Mouse (Mus musculus) heart, adult 2 months (tissue): ENCODE measurements around the gene Rcc2. TPM values are rescaled to one million over a fixed set of nuclear protein-coding genes. Genes with fewer than 3 reads are reported as not detected.

Source experiments
- DNase-seq, 2 experiments: peaks; one replicate each; pipeline ENCODE4 v3.0.0; 2021
- H3K27ac ChIP-seq: fragments of 200-600 bp; 2 replicates; pipeline ENCODE4 v1.8.1; 2022
- H3K27me3 ChIP-seq: fragments of 200-500 bp; 2 replicates; pipeline ENCODE4 v1.6.1; 2012; ENCODE audit warnings: mild to moderate bottlenecking, low read length, inconsistent platforms, mixed read lengths; ENCODE audit not compliant: control insufficient read depth, insufficient read depth
- H3K36me3 ChIP-seq: fragments of 200-500 bp; 2 replicates; pipeline ENCODE4 v1.6.1; 2012; ENCODE audit warnings: low read length, inconsistent platforms; ENCODE audit not compliant: control insufficient read depth, insufficient read depth
- H3K4me1 ChIP-seq: fragments of 200-500 bp; 2 replicates; pipeline ENCODE4 v1.6.1; 2011; ENCODE audit warnings: low read length; ENCODE audit not compliant: control insufficient read depth, insufficient read depth
- H3K4me3 ChIP-seq: fragments of 200-600 bp; 2 replicates; pipeline ENCODE4 v1.8.1; 2022
- H3K79me2 ChIP-seq: fragments of 200-500 bp; replicated peaks from 2 replicates; pipeline ENCODE4 v1.6.1; 2012; ENCODE audit warnings: mild to moderate bottlenecking, inconsistent platforms, low read length, moderate library complexity, mixed read lengths; ENCODE audit not compliant: control insufficient read depth, insufficient read depth
- H3K9ac ChIP-seq: fragments of 200-500 bp; 2 replicates; pipeline ENCODE4 v1.6.1; 2012; ENCODE audit warnings: low read depth, mild to moderate bottlenecking, control low read depth, inconsistent platforms, low read length, mixed read lengths
- CTCF ChIP-seq: fragments of 200-600 bp; IDR thresholded peaks from 2 replicates; pipeline ENCODE4 v1.8.1; 2022; ENCODE audit warnings: antibody characterized with exemption, mild to moderate bottlenecking, moderate library complexity
- EP300 ChIP-seq: fragments of 200-500 bp; IDR thresholded peaks from 2 replicates; pipeline ENCODE4 v1.6.1; 2011; ENCODE audit warnings: low read depth, low read length, control low read depth; ENCODE audit not compliant: insufficient read depth
- POLR2A ChIP-seq: fragments of 200-500 bp; IDR thresholded peaks from 2 replicates; pipeline ENCODE4 v1.6.1; 2011; ENCODE audit warnings: mild to moderate bottlenecking, low read depth, low read length, control low read depth; ENCODE audit not compliant: insufficient read depth
- WGBS: fragments of 180-500 bp; shearing (Covaris S2); methylation state at CpG from one replicate; pipeline ENCODE4 v1.1.7; 2018; 5-methylcytosine and 5-hydroxymethylcytosine counted together
- intact Hi-C: fragments of 180-260 bp; cut with DNase I; formaldehyde crosslinking; loops from one replicate; pipeline ENCODE4 v1.15.1; 2025
- polyA plus RNA-seq: library from polyadenylated mRNA; depleted of rRNA; stranded (reverse); fragments of >200 nt; gene quantifications from 2 replicates; pipeline ENCODE4 v1.2.3, GENCODE M21; 2012
- total RNA-seq, 2 experiments: library from RNA; stranded (reverse); gene quantifications; 2 replicates each; pipeline ENCODE4 v1.2.3; 2021

The Rcc2 gene
- total and polyA plus RNA-seq, 3 experiments, result 13.7 to 14.2 (median 14.1) TPM

DNA sequence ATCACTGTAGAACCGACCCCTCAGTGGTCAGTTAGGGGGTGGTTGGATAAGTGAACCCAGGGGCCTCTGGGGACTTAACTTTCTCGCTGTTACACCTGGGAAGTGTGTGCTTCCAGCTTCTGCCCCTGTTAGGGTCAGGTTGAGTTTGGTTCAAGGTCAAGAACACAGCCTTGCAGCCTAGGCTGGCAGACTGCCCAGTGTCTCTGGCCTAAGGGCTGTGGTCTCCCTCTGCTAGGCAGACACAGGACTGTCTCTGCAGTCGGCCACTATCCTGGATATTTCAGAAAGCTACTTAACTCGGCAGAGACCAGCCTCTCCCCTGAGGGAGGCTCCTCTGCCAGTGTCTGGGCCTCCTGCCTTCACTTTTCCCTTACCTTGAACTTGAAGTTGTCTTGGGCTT, 3.8 kb downstream of the Rcc2 start:
- no peaks in the 10 kb centered on the region for H3K79me2 ChIP-seq
- no peak for DNase-seq
- TF ChIP-seq POLR2A, result no peak
- TF ChIP-seq CTCF, result no peak
- no peak for TF ChIP-seq EP300
- H3K9ac ChIP-seq, result no peak overlapping the region
- no peak overlapping the region for H3K27ac ChIP-seq
- no peak overlapping the region for H3K4me3 ChIP-seq
- no peaks in the 10 kb centered on the region for H3K27me3 ChIP-seq
- peaks cover 5% of the 10 kb centered on the region for H3K4me1 ChIP-seq
- no peaks in the 10 kb centered on the region for H3K36me3 ChIP-seq
- intact Hi-C loops, result no loop called here
- 54% methylated on average over 4 of the region's 4 CpGs for WGBS

DNA sequence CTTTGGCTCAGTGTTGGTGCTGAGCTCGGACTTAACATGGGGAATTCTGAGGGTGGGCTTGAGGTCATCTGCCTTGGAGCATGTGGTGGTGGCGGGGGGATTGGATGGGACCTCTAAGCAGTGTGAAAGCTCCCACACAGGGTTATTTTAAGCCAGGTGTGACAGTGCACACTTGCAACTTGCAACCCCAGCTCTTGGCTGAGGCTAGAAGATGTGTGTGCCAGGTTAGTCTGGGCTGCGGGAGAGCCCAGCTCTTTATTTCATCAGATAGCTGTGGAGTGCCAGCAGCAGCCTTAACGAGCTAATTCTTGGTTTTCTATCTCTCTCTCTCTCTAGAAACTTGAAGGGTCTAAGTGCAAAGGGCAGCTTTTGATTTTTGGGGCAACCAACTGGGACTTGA, 7.3 kb downstream of the Rcc2 start:
- TF ChIP-seq CTCF (no peak), EP300 (no peak), POLR2A (no peak)
- H3K27me3 ChIP-seq, result no peaks in the 10 kb centered on the region
- H3K36me3 ChIP-seq, result no peaks in the 10 kb centered on the region
- 57% methylated on average over 4 of the region's 4 CpGs for WGBS
- H3K4me1 ChIP-seq, result no peaks in the 10 kb centered on the region
- H3K79me2 ChIP-seq, result no peaks in the 10 kb centered on the region
- H3K4me3 ChIP-seq, result no peak overlapping the region
- H3K9ac ChIP-seq, result no peak overlapping the region
- intact Hi-C loops, result no loop called here
- DNase-seq, result no peak
- H3K27ac ChIP-seq, result no peak overlapping the region

- no peaks in the 10 kb centered on the region for H3K36me3 ChIP-seq
- WGBS, result 68% methylated on average over 18 of the region's 18 CpGs
Measured at GRCm38 (mm10) chr4:140708297-140708927, 8.1 kb downstream of the Rcc2 start.

GRCm38 (mm10) chr4:140709111-140709510, 8.8 kb downstream of the Rcc2 start:
- 92% methylated on average over 7 of the region's 7 CpGs for WGBS
- intact Hi-C loops, result no loop called here
- H3K27ac ChIP-seq, result no peak overlapping the region

More at GRCm38 (mm10) chr4:140708297-140708927, 8.1 kb downstream of the Rcc2 start:
- no peak overlapping the region for H3K27ac ChIP-seq
- H3K27me3 ChIP-seq, result no peaks in the 10 kb centered on the region
- no peak for TF ChIP-seq POLR2A
- TF ChIP-seq EP300, result no peak
- no peak for TF ChIP-seq CTCF
- no peak overlapping the region for H3K4me3 ChIP-seq
- H3K9ac ChIP-seq, result no peak overlapping the region
- no peaks in the 10 kb centered on the region for H3K4me1 ChIP-seq
- no peak for DNase-seq
- no peaks in the 10 kb centered on the region for H3K79me2 ChIP-seq
- intact Hi-C loops, result no loop called here

DNA sequence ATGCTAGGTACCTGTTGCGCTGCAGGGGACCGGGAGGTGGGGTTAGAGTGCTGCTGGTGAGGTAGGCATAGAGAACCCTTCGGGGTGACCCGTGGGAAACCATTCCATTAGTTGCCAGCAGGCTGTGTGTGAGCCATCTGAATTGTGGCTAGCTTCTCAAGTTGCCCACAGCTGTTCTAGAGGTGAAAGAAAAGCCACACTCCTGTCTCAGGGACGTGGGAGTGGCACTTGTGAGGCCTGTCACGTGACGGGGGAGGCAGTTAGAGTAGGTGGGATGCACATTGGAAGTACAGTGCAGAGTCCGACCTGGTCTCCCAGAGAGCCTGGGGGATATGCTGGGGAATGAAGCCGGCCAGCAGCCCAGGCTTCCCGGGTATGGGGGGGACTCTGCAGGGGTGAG, 9.3 kb downstream of the Rcc2 start:
- WGBS, result 91% methylated on average over 10 of the region's 10 CpGs
- H3K4me1 ChIP-seq, result peaks cover 3% of the 10 kb centered on the region
- intact Hi-C loops, result loop anchor here (10.0 kb wide), 1 partner anchor 435 kb away; the partner anchor contains the start of gene Fbxo42

More at GRCm38 (mm10) chr4:140709111-140709510, 8.8 kb downstream of the Rcc2 start:
- Histone ChIP-seq H3K4me1 (peaks cover 1% of the 10 kb centered on the region), H3K36me3 (no peaks in the 10 kb centered on the region), H3K27me3 (no peaks in the 10 kb centered on the region), H3K79me2 (no peaks in the 10 kb centered on the region), H3K9ac (no peak overlapping the region), H3K4me3 (no peak overlapping the region)
- no peak for DNase-seq
- TF ChIP-seq POLR2A (no peak), CTCF (no peak), EP300 (no peak)

GRCm38 (mm10) chr4:140710781-140711180, 10.4 kb downstream of the Rcc2 start:
- Histone ChIP-seq H3K4me3 (no peak overlapping the region), H3K27me3 (no peaks in the 10 kb centered on the region), H3K36me3 (no peaks in the 10 kb centered on the region), H3K9ac (no peak overlapping the region), H3K27ac (no peak overlapping the region), H3K4me1 (peaks cover 3% of the 10 kb centered on the region), H3K79me2 (no peaks in the 10 kb centered on the region)
- TF ChIP-seq CTCF, result no peak
- no peak for TF ChIP-seq EP300
- no peak for TF ChIP-seq POLR2A
- WGBS, result 77% methylated on average over 10 of the region's 10 CpGs
- intact Hi-C loops, result loop anchor here (10.0 kb wide), 1 partner anchor 434 kb away; the partner anchor contains the start of gene Fbxo42
- no peak for DNase-seq

More for the DNA sequence above, 9.3 kb downstream of the Rcc2 start:
- Histone ChIP-seq H3K27ac (no peak overlapping the region), H3K36me3 (no peaks in the 10 kb centered on the region), H3K4me3 (no peak overlapping the region), H3K9ac (no peak overlapping the region), H3K27me3 (no peaks in the 10 kb centered on the region), H3K79me2 (no peaks in the 10 kb centered on the region)
- no peak for TF ChIP-seq EP300
- no peak for TF ChIP-seq POLR2A
- no peak for TF ChIP-seq CTCF
- DNase-seq, result no peak
